Mouse (Mus musculus): ENCODE data around the gene Arhgap22.

DNA sequence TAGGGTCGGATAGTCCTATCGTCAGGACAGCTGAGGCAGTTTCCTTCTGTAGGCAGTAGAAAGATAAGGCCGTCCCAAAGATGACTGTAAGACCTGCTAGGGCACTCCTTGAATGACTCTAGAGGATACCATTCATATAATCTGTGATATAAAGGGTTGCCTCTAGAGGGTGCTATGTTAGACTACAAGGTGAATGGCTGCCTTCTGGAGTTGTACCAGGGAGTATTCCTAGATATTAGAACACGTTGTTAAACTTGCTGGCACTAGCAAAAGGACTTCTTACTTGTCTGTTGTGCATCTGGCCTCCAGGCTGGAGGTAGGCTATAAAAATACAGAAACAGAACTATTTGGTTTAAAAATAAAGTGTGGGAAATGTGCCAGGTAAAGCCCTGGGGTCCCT is 117.2 kb downstream of the Arhgap22 start:
- TF ChIP-seq RAD21 (IDR thresholded peaks at IDR 0.05; ENCODE audit: low read depth, low read length) (no peak; the same call in none of the 2 replicates), CTCF (conservative IDR thresholded peaks at IDR 0.05 in 1 of 2, IDR thresholded peaks at IDR 0.05 in 1 of 2; ENCODE audit: low read depth in 2 of 2, low read length in 2 of 2) (peak; percentile 39 to 56), JUN (IDR thresholded peaks at IDR 0.05; ENCODE audit: insufficient read depth, low read depth, low read length) (no peak), HCFC1 (IDR thresholded peaks at IDR 0.05; ENCODE audit: low read depth, low read length) (no peak)

Measured in CH12.LX (cell line).